Mouse (Mus musculus): ENCODE data around the gene Tanc1.

Gene Tanc1

DNA sequence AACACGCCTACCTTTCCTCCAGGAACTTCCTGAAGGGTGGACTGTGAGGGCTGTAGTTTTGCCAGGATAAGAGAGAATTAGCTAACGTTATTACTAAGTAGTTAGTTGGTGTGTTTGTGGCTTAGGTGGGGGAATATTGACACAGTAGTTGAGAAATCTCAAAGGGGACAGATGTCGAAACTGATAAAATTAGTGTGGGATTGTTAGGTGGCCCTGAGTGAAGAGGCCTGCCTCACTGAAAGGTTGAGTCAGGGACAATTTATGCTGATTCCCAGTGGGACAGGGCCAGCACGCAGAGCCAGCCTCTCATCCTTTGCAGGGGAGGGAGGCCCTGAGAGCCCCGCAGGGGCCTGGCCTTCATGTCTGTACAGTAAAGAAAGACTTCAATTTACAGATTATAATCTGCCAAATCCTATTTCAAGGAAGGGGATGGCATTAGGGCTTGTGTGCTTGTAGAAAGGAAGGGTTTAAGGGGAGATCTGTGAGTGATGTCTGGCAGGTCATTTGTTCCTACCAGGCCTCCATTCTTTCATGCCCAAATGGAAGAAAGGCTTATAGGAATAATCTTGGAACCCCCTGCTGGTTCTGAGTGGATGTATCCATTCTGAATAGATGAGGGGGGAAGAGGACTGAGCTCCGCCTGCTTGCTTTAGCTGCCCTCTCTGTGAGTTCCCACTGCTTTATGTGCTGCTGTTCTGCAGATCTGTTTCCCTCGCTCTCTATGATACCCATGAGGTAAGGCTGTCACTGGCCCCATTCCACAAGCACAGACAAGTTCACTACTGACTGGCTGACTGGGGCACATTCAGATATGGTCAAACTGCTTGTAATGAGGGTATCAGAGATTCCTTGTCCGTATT, 41.7 kb downstream of the Tanc1 start:
- no peak for DNase-seq

- no peak for DNase-seq
These were observed 43.6 kb downstream of the Tanc1 start for GRCm38 (mm10) chr2:59655471-59655870.

- DNase-seq = no peak
These were observed 44.8 kb downstream of the Tanc1 start for GRCm38 (mm10) chr2:59656680-59657079.

DNA sequence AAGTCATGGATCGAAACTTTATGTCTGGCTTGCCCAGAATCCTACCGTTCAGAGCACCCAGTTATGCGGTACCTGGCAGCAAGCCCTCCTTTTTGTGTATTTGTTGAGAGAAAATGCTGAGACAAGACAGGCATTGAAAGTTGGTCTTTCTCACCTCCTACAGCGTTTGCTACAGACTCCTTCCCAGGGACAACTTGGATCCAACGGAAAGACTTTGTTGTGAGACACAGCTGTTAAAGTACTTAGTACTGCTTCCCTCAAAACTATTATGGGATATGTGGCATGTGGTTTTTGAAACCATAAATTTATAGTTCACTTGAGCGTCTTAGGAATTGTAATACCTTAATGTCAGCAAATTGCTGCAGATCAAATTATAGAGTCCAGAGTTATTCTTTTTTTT, 47.8 kb downstream of the Tanc1 start:
- DNase-seq = no peak

DNA sequence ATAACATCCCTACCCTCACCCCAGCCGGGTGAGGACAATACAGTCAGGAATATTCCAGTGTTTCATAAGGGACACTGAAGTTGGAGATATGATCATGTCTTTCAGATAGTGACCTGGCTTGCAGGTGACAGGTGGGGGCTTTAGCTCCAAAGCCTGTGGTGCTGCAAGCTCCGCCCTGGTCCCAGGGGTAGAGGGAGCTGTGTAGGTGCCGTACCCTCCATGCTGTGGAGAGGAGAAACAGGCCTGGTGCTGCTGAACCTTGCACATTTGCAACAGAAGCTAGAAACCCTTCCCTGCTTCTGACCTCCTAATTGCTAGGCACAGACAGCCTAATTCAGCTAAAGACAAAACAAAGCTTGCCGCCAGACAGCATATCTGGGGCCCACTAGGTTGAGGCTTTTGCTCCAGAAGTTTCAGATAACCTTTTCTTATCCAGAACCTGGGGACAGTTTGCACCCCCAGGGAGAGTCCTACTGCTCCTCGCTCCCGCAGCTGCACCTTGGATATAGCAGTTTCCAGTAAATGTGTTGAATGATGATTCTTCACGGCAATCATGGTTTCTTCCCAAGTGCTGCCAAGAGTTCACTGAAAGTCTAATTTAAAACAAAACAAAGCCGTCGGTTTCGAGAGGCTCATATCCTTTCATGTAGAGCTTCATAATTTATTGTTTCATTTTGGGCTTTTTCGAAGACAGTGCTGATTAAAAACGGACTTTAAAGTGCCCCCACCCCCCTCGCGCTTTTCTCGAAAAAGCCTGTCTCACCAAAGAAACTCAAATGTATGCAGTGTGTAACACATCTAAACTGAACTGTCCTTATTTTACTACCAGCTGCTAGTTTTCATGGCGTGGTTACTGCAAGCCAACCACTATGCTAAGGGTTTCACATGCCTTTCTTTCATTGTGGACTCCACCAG, 49.3 kb downstream of the Tanc1 start:
- DNase-seq = peak in 1 of 2 experiments; percentile 57

GRCm38 (mm10) chr2:59664803-59665567, 53.1 kb downstream of the Tanc1 start:
- no peak for DNase-seq

GRCm38 (mm10) chr2:59666533-59666932, 54.7 kb downstream of the Tanc1 start:
- no peak for DNase-seq

- DNase-seq = peak; percentile 66 to 78
These were observed 58.5 kb downstream of the Tanc1 start for GRCm38 (mm10) chr2:59670087-59671060.

- DNase-seq = no peak
These were observed 59.8 kb downstream of the Tanc1 start for GRCm38 (mm10) chr2:59671671-59672070.

GRCm38 (mm10) chr2:59672086-59672485, 60.2 kb downstream of the Tanc1 start:
- DNase-seq = peak in 1 of 2 experiments; percentile 41

- DNase-seq = peak; percentile 41 to 53
These were observed 60.8 kb downstream of the Tanc1 start for GRCm38 (mm10) chr2:59672686-59673085.

GRCm38 (mm10) chr2:59673351-59673750, 61.5 kb downstream of the Tanc1 start:
- no peak for DNase-seq

GRCm38 (mm10) chr2:59673877-59674276, 62.0 kb downstream of the Tanc1 start:
- peak in 1 of 2 experiments; percentile 54 for DNase-seq

- peak in 1 of 2 experiments; percentile 58 for DNase-seq
These were observed 63.6 kb downstream of the Tanc1 start for GRCm38 (mm10) chr2:59675270-59675995.

GRCm38 (mm10) chr2:59676041-59676440, 64.2 kb downstream of the Tanc1 start:
- peak in 1 of 2 experiments; percentile 43 for DNase-seq

GRCm38 (mm10) chr2:59676442-59676841, 64.6 kb downstream of the Tanc1 start:
- DNase-seq = peak; percentile 65 to 77

- no peak for DNase-seq
These were observed 67.7 kb downstream of the Tanc1 start for GRCm38 (mm10) chr2:59679424-59680020.

DNA sequence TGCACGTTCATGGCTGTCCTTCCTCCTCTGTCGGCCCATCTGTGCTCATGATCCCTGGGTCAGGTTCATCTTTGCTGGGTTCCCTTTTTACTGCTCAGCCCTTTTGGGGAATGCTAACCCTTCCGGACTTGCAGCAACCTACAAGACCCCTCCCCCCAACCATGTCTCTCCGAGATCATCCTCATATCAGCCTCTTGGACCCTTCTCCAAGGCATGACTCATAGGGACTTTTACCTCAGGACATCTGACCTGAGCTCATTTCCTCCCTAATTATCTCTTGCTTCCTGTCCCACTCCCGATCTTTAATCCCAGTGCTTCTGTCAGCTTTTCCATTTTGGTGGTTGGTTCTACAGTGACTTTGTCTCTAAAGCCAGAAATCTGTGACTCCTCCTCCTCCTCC, 68.9 kb downstream of the Tanc1 start:
- DNase-seq = no peak

DNA sequence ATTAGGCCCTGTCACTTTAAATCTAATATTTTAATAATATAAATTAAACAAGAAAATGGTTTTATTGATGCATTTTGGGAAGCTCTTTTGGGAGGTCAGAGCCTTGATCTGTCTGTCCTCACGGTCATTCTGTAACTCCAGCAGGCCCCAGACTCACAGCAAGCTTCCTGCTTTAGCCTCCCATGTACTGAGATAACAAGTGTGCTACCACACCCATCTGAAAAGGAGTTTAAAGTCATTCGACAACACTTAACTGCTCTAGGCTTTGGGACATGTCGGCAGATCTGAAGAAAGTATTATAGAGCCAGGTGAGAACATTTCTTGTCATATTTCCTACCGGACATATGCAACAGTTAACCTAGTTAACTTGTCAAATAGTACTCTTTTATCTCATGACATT, 69.3 kb downstream of the Tanc1 start:
- no peak for DNase-seq

DNA sequence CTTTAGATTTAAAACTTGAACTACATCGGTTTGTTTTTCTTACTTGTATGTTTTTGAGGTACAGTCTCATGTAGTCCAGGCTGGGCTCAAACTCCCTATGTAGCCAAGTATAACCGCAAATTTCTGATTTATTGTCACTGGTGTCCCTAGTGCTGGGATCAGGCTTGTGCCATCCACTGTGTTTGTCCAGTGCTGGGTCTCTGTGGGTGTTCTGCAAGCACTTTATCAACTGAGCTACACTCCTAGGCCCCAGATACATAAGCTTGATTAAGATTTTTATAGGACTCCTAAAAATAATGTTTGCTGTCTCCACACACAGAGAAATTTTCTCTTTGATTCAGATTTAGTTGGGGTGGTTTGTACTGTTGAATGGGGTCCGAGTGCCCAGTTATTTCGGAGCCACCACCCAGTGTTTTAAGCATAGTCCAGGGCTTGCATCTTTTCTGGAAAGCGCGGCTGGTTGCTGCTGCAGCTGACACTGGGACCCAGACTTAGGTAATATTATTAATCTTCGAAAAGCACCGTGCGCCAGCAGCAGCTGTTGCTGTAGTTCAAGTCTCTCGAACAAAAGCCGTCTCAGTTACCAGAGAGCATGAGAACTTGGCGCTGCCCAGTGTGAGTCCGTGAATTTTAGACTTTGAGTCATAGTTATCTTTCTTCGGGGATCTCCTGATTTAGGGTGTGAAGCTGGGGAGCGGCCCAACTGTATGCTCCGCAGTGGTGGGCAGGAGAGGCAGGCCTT, 73.2 kb downstream of the Tanc1 start:
- no peak for DNase-seq
